Mouse (Mus musculus): ENCODE measurements around the gene Bglap3. TPM values are rescaled to one million over a fixed set of nuclear protein-coding genes. Genes with fewer than 3 reads are reported as not detected.

Gene Bglap3
- polyA plus RNA-seq (2014; fragmentation: Illumina TruSeq; extraction: RNeasy Lipid Tissue Mini Kit (QIAGEN cat#74804); ENCODE audit: low read depth, low replicate concordance), result not detected

GRCm38 (mm10) chr3:88372643-88373042 lies at the start of gene Bglap3:
Gene Bglap3, minus strand, starts transcription at chr3:88372743.

GRCm38 (mm10) chr3:88409741-88410644 lies 37.5 kb upstream of the Bglap3 start, which contains the start of gene Pmf1:
Gene Pmf1, minus strand, starts transcription at chr3:88410331.

GRCm38 (mm10) chr3:88384364-88384763 lies 11.8 kb upstream of the Bglap3 start, which contains the start of gene Bglap:
Gene Bglap, minus strand, starts transcription at chr3:88384464.

GRCm38 (mm10) chr3:88378599-88378998 lies 6.1 kb upstream of the Bglap3 start, which contains the start of gene Bglap2:
Gene Bglap2, minus strand, starts transcription at chr3:88378699.

GRCm38 (mm10) chr3:88364337-88364736 lies 8.2 kb downstream of the Bglap3 start, which contains the start of gene Paqr6:
Gene Paqr6, plus strand, starts transcription at chr3:88364584.

GRCm38 (mm10) chr3:88336058-88337013 lies 36.2 kb downstream of the Bglap3 start, which contains the start of the genes Tmem79 and Smg5:
Gene Tmem79, minus strand, starts transcription at chr3:88336148.
Gene Smg5, plus strand, starts transcription at chr3:88336260.

GRCm38 (mm10) chr3:88324951-88325405 lies 47.6 kb downstream of the Bglap3 start, which contains the start of gene Glmp:
Gene Glmp, plus strand, starts transcription at chr3:88325023.

Other genes starting within 250 kb of the Bglap3 start
- 17.6 TPM for gene Mef2d, start 230.4 kb downstream of the Bglap3 start, polyA plus RNA-seq (2014; fragmentation: Illumina TruSeq; extraction: RNeasy Lipid Tissue Mini Kit (QIAGEN cat#74804); ENCODE audit: low read depth, low replicate concordance)
- gene Rhbg, start 118.0 kb downstream of the Bglap3 start, polyA plus RNA-seq (2014; fragmentation: Illumina TruSeq; extraction: RNeasy Lipid Tissue Mini Kit (QIAGEN cat#74804); ENCODE audit: low read depth, low replicate concordance), result not detected
- gene Gm38392, start 85.5 kb downstream of the Bglap3 start, polyA plus RNA-seq (2014; fragmentation: Illumina TruSeq; extraction: RNeasy Lipid Tissue Mini Kit (QIAGEN cat#74804); ENCODE audit: low read depth, low replicate concordance), result not detected
- gene Tsacc, start 75.7 kb downstream of the Bglap3 start, polyA plus RNA-seq (2014; fragmentation: Illumina TruSeq; extraction: RNeasy Lipid Tissue Mini Kit (QIAGEN cat#74804); ENCODE audit: low read depth, low replicate concordance), result 3.9 TPM
- 157 TPM for gene Cct3, start 75.6 kb downstream of the Bglap3 start, polyA plus RNA-seq (2014; fragmentation: Illumina TruSeq; extraction: RNeasy Lipid Tissue Mini Kit (QIAGEN cat#74804); ENCODE audit: low read depth, low replicate concordance)
- gene Glmp, start 47.7 kb downstream of the Bglap3 start, polyA plus RNA-seq (2014; fragmentation: Illumina TruSeq; extraction: RNeasy Lipid Tissue Mini Kit (QIAGEN cat#74804); ENCODE audit: low read depth, low replicate concordance), result 2.6 TPM
- 0.29 TPM for gene Tmem79, start 36.6 kb downstream of the Bglap3 start, polyA plus RNA-seq (2014; fragmentation: Illumina TruSeq; extraction: RNeasy Lipid Tissue Mini Kit (QIAGEN cat#74804); ENCODE audit: low read depth, low replicate concordance)
- gene Smg5, start 36.5 kb downstream of the Bglap3 start, polyA plus RNA-seq (2014; fragmentation: Illumina TruSeq; extraction: RNeasy Lipid Tissue Mini Kit (QIAGEN cat#74804); ENCODE audit: low read depth, low replicate concordance), result 21.1 TPM
- gene Paqr6, start 8.2 kb downstream of the Bglap3 start, polyA plus RNA-seq (2014; fragmentation: Illumina TruSeq; extraction: RNeasy Lipid Tissue Mini Kit (QIAGEN cat#74804); ENCODE audit: low read depth, low replicate concordance), result not detected
- gene Bglap2, start 6.0 kb upstream of the Bglap3 start, polyA plus RNA-seq (2014; fragmentation: Illumina TruSeq; extraction: RNeasy Lipid Tissue Mini Kit (QIAGEN cat#74804); ENCODE audit: low read depth, low replicate concordance), result not detected
- not detected for gene Bglap, start 11.7 kb upstream of the Bglap3 start, polyA plus RNA-seq (2014; fragmentation: Illumina TruSeq; extraction: RNeasy Lipid Tissue Mini Kit (QIAGEN cat#74804); ENCODE audit: low read depth, low replicate concordance)
- gene Pmf1, start 37.6 kb upstream of the Bglap3 start, polyA plus RNA-seq (2014; fragmentation: Illumina TruSeq; extraction: RNeasy Lipid Tissue Mini Kit (QIAGEN cat#74804); ENCODE audit: low read depth, low replicate concordance), result 3.0 TPM
- gene Slc25a44, start 52.4 kb upstream of the Bglap3 start, polyA plus RNA-seq (2014; fragmentation: Illumina TruSeq; extraction: RNeasy Lipid Tissue Mini Kit (QIAGEN cat#74804); ENCODE audit: low read depth, low replicate concordance), result 21.4 TPM
- 2.4 TPM for gene Sema4a, start 88.4 kb upstream of the Bglap3 start, polyA plus RNA-seq (2014; fragmentation: Illumina TruSeq; extraction: RNeasy Lipid Tissue Mini Kit (QIAGEN cat#74804); ENCODE audit: low read depth, low replicate concordance)
- gene Lmna, start 137.2 kb upstream of the Bglap3 start, polyA plus RNA-seq (2014; fragmentation: Illumina TruSeq; extraction: RNeasy Lipid Tissue Mini Kit (QIAGEN cat#74804); ENCODE audit: low read depth, low replicate concordance), result 4.2 TPM
- gene Mex3a, start 159.7 kb upstream of the Bglap3 start, polyA plus RNA-seq (2014; fragmentation: Illumina TruSeq; extraction: RNeasy Lipid Tissue Mini Kit (QIAGEN cat#74804); ENCODE audit: low read depth, low replicate concordance), result 2.4 TPM
- gene Rab25, start 175.6 kb upstream of the Bglap3 start, polyA plus RNA-seq (2014; fragmentation: Illumina TruSeq; extraction: RNeasy Lipid Tissue Mini Kit (QIAGEN cat#74804); ENCODE audit: low read depth, low replicate concordance), result not detected
- 5.0 TPM for gene Lamtor2, start 180.3 kb upstream of the Bglap3 start, polyA plus RNA-seq (2014; fragmentation: Illumina TruSeq; extraction: RNeasy Lipid Tissue Mini Kit (QIAGEN cat#74804); ENCODE audit: low read depth, low replicate concordance)
- 22.3 TPM for gene Ubqln4, start 181.0 kb upstream of the Bglap3 start, polyA plus RNA-seq (2014; fragmentation: Illumina TruSeq; extraction: RNeasy Lipid Tissue Mini Kit (QIAGEN cat#74804); ENCODE audit: low read depth, low replicate concordance)
- gene Ssr2, start 203.1 kb upstream of the Bglap3 start, polyA plus RNA-seq (2014; fragmentation: Illumina TruSeq; extraction: RNeasy Lipid Tissue Mini Kit (QIAGEN cat#74804); ENCODE audit: low read depth, low replicate concordance), result 33.1 TPM
- gene Arhgef2, start 233.2 kb upstream of the Bglap3 start, polyA plus RNA-seq (2014; fragmentation: Illumina TruSeq; extraction: RNeasy Lipid Tissue Mini Kit (QIAGEN cat#74804); ENCODE audit: low read depth, low replicate concordance), result 5.5 TPM